Mouse (Mus musculus): ENCODE data around the gene Siglech. TPM values are rescaled to one million over a fixed set of nuclear protein-coding genes. Genes with fewer than 3 reads are reported as not detected.
A peak's percentile ranks its signal among the peaks of the same experiment; 100 is the strongest.
"Not testable (repeated sequence)": the region's sequence is repeated elsewhere in the genome, so short reads cannot be mapped to it uniquely, and the experiment has no call there.

The Siglech gene
- polyA plus RNA-seq, 1 experiment from 2014 or later, result 0.40 TPM

DNA sequence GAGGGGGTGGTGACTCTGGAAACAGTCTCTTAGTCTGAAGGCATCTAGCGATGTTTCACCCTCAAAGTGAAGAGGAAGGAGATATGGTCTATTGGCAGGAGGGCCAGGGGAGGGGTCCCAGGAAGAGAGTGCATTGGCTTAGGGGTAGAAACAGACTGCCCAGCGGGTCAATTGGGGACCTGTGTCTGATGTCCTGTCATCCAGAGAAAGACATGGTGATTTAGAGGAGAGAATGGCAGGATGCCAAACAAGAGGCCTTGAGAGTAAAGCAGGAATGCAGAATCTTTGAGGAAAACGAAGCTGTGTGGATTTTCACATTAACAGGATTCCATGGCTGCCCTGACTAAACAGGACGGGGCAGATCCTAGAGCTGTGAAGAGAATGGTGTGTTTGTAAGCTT is 12.0 kb downstream of the Siglech start:
- 0 out of 2 replicates have a peak, but pooled peaks have one; percentile 31 for ATAC-seq (ENCODE audit: low FRiP score, low TSS enrichment)
- H3K4me2 ChIP-seq (replicated peaks; ENCODE audit: low read depth, low read length), result no peak overlapping the region
- WGBS, result 46% methylated on average over 4 of the region's 4 CpGs
- H3K9ac ChIP-seq (replicated peaks; ENCODE audit: low read length), result no peak overlapping the region
- no peaks in the 10 kb centered on the region for H3K36me3 ChIP-seq (ENCODE audit: insufficient read depth, low read length)
- H3K4me3 ChIP-seq (ENCODE audit: low read length), result no peak overlapping the region
- H3K27me3 ChIP-seq (ENCODE audit: insufficient read depth, low read length), result no peaks in the 10 kb centered on the region
- no peak overlapping the region for H3K27ac ChIP-seq (ENCODE audit: low read length)
- H3K4me1 ChIP-seq (ENCODE audit: insufficient read depth, low read length), result no peaks in the 10 kb centered on the region
- H3K9me3 ChIP-seq (ENCODE audit: low read length), result no peaks in the 10 kb centered on the region

DNA sequence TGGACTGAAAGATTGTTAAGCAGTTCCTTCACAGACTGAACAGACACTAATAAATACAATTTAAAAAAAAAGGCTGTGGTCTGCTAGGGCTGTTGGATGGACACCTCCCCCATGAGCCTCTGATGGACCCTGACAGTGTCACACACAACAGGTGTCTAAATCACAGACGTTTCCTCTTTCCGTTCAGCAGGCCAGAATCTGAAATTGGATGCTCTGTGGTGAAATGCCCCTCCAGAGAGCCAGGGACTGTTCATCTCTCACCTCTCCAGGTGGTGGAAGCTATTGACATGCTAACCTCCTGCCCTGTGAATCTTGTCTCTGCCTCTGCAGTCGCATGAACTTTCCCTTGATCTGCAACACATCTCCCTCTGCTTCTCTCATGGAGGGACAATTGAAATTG is 14.5 kb downstream of the Siglech start:
- no peak overlapping the region for H3K4me2 ChIP-seq (replicated peaks; ENCODE audit: low read depth, low read length)
- H3K27me3 ChIP-seq (ENCODE audit: insufficient read depth, low read length), result no peaks in the 10 kb centered on the region
- ATAC-seq (ENCODE audit: low FRiP score, low TSS enrichment), result no peak
- WGBS, result 33% methylated on average over 3 of the region's 3 CpGs
- no peaks in the 10 kb centered on the region for H3K36me3 ChIP-seq (ENCODE audit: insufficient read depth, low read length)
- no peak overlapping the region for H3K4me3 ChIP-seq (ENCODE audit: low read length)
- H3K27ac ChIP-seq (ENCODE audit: low read length), result no peak overlapping the region
- H3K4me1 ChIP-seq (ENCODE audit: insufficient read depth, low read length), result no peaks in the 10 kb centered on the region
- no peak overlapping the region for H3K9ac ChIP-seq (replicated peaks; ENCODE audit: low read length)
- no peaks in the 10 kb centered on the region for H3K9me3 ChIP-seq (ENCODE audit: low read length)

DNA sequence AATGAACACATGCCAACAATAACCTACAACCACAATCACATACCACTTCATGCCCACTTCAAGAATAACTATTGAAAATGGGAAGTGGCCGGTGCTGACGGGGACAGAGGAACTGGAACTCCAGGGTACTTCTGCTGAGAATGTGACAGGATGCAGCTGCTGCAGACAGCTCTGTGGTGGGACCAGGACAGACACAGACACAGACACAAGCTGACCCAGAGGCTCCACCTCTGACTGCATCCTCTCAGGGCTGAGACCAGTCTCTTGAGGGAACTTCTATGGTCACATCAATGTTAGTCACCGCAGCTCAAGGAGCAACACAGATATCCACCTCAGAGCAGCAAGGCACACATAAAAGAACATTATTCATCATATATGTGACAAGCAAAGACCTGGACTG is 16.6 kb downstream of the Siglech start:
- WGBS, result 36% methylated on average over 3 of the region's 3 CpGs
- H3K27ac ChIP-seq (ENCODE audit: low read length), result no peak overlapping the region
- H3K4me2 ChIP-seq (replicated peaks; ENCODE audit: low read depth, low read length), result no peak overlapping the region
- no peaks in the 10 kb centered on the region for H3K27me3 ChIP-seq (ENCODE audit: insufficient read depth, low read length)
- no peak overlapping the region for H3K4me3 ChIP-seq (ENCODE audit: low read length)
- H3K4me1 ChIP-seq (ENCODE audit: insufficient read depth, low read length), result no peaks in the 10 kb centered on the region
- ATAC-seq (ENCODE audit: low FRiP score, low TSS enrichment), result peak; percentile 73; the same call in 1 of the 2 replicates
- H3K9ac ChIP-seq (replicated peaks; ENCODE audit: low read length), result no peak overlapping the region
- no peaks in the 10 kb centered on the region for H3K36me3 ChIP-seq (ENCODE audit: insufficient read depth, low read length)
- no peaks in the 10 kb centered on the region for H3K9me3 ChIP-seq (ENCODE audit: low read length)

DNA sequence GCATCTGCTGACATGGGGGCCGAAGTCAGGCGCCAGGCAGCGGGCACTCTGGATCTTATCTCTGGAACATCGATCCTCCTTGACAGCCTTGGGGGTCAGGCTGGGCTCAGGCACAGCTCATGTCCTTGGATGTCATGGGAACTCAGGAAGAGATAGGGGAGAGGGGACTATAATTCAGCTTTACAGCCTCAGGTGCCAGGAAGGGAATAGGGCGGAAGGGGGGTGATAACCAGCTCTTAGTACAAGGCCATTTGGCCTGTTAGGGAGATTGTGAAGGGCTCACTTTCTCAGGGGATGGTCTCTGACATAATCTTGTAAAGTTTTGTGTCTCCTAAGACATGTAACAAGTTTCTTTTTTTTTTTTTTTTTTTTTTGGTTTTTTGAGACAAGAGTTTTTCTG is 22.6 kb downstream of the Siglech start:
- H3K36me3 ChIP-seq (ENCODE audit: insufficient read depth, low read length); H3K27ac ChIP-seq (ENCODE audit: low read length); H3K4me1 ChIP-seq (ENCODE audit: insufficient read depth, low read length); H3K27me3 ChIP-seq (ENCODE audit: insufficient read depth, low read length); H3K9me3 ChIP-seq (ENCODE audit: low read length); H3K4me2 ChIP-seq (replicated peaks; ENCODE audit: low read depth, low read length); ATAC-seq (ENCODE audit: low FRiP score, low TSS enrichment); H3K9ac ChIP-seq (replicated peaks; ENCODE audit: low read length); H3K4me3 ChIP-seq (ENCODE audit: low read length): not testable (repeated sequence)
- 18% methylated on average over 5 of the region's 5 CpGs for WGBS

DNA sequence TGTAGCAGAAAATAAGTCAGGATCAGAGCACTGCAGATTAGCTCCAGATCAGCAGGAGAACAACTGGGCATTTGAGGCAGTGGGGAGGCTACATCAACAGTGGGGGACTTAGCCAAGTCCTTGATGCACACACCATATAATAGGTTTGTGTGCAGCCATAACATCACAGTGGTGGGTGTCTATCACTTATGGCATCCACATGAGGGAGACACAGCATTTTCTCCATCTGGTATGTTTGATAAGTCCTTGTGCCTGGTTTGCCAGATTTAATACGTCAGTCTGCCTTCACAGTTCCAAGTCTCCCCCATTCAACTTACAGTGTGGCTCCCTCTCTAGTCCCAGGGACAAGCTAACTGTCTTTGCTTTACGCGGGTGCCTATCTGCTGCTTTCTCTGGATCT is 24.3 kb downstream of the Siglech start:
- no peak overlapping the region for H3K27ac ChIP-seq (ENCODE audit: low read length)
- peaks cover 7% of the 10 kb centered on the region for H3K4me1 ChIP-seq (ENCODE audit: insufficient read depth, low read length)
- ATAC-seq (ENCODE audit: low FRiP score, low TSS enrichment), result no peak
- no peak overlapping the region for H3K4me2 ChIP-seq (replicated peaks; ENCODE audit: low read depth, low read length)
- H3K36me3 ChIP-seq (ENCODE audit: insufficient read depth, low read length), result peaks cover 14% of the 10 kb centered on the region
- no peaks in the 10 kb centered on the region for H3K9me3 ChIP-seq (ENCODE audit: low read length)
- no peaks in the 10 kb centered on the region for H3K27me3 ChIP-seq (ENCODE audit: insufficient read depth, low read length)
- H3K9ac ChIP-seq (replicated peaks; ENCODE audit: low read length), result no peak overlapping the region
- no peak overlapping the region for H3K4me3 ChIP-seq (ENCODE audit: low read length)
- 81% methylated on average over 3 of the region's 3 CpGs for WGBS

DNA sequence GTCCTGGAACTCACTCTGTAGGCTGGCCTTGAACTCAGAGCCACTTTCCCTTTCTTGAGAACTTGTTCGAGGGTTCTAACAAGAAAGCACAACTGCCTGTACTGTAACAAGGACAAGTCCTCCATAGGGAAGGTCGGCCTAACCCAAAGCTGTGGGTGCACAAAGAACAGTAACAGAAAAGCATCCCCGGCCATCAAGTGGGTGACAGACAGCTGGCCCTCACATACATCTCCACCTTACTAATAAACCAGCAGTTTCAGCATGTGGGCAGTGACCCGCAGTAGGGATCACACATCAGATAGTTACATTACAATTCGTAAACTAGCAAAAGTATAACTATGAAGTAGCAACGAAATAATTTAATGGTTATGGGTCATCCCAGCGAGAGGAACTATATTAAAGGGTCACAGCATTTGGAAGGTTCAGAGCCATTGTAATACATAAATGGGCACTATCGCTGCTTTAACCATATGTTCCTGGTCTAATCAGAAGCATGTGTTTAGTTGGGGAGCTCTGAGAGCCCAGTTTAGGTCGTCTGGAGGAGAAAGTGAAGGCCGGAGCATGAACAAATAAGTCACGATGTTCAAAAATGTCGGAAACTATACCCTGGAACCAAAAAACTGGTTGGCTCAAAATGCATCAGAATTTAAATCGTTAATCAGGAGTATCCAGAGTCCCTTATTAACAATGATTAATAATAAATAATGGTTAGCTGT is 25.4 kb downstream of the Siglech start:
- no peaks in the 10 kb centered on the region for H3K9me3 ChIP-seq (ENCODE audit: low read length)
- H3K27me3 ChIP-seq (ENCODE audit: insufficient read depth, low read length), result no peaks in the 10 kb centered on the region
- H3K4me2 ChIP-seq (replicated peaks; ENCODE audit: low read depth, low read length), result peak overlapping the region; percentile 70
- H3K4me1 ChIP-seq (ENCODE audit: insufficient read depth, low read length), result peaks cover 7% of the 10 kb centered on the region
- ATAC-seq (ENCODE audit: low FRiP score, low TSS enrichment), result peak; percentile 20
- peak overlapping the region; percentile 94 for H3K9ac ChIP-seq (replicated peaks; ENCODE audit: low read length)
- 35% methylated on average over 13 of the region's 13 CpGs for WGBS
- peak overlapping the region; percentile 91 for H3K4me3 ChIP-seq (ENCODE audit: low read length)
- 0 out of 2 replicates have a peak overlapping the region, but pooled peaks have one; percentile 43 for H3K27ac ChIP-seq (ENCODE audit: low read length)
- peaks cover 19% of the 10 kb centered on the region for H3K36me3 ChIP-seq (ENCODE audit: insufficient read depth, low read length)

DNA sequence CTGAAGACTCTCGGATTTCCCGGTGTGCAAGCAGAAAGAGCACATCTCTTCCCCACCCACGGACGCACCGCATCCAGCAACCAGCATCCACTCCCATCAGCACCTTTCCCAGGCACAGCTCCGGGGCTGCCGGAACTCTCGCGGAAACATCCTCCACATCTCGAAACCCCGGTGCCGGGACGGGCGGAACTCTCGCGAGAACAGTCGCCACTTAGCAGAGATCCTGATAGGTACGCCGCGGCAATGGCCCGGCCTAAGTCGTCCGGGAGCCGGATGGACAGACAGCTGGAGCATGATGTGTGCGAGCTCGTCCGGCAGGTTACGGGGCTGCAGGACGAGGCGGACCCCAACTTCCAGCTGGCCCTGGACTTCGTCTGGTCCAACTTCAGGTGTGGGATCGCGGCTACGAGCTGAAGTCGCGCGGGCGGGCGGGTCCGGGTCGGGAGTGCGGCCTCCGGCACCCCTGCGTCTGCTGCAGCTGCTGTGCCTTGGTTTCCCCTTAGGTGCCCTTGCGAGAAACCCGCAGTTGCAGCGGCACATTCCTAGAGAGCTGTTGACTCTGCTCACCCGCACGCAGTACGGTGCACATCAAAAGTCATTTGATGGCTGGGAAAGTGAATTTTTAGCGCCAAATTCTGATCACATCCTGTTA is 26.1 kb downstream of the Siglech start, which contains the start of gene Tubgcp5:
Tubgcp5 (plus strand) TSS at position 203 of the 652 bp plus-strand sequence.
- Histone ChIP-seq H3K9ac (replicated peaks; ENCODE audit: low read length) (peak within 1 kb of the TSS; percentile 94), H3K9me3 (ENCODE audit: low read length) (no peaks in the 10 kb centered on the region), H3K4me3 (ENCODE audit: low read length) (peak within 1 kb of the TSS; percentile 91), H3K27me3 (ENCODE audit: insufficient read depth, low read length) (no peaks in the 10 kb centered on the region), H3K4me2 (replicated peaks; ENCODE audit: low read depth, low read length) (peak within 1 kb of the TSS; percentile 70), H3K4me1 (ENCODE audit: insufficient read depth, low read length) (peaks cover 7% of the 10 kb centered on the region), H3K36me3 (ENCODE audit: insufficient read depth, low read length) (peaks cover 20% of the 10 kb centered on the region), H3K27ac (ENCODE audit: low read length) (peak within 1 kb of the TSS; percentile 57; the same call in 1 of the 2 replicates)
- peak; percentile 99 for ATAC-seq (ENCODE audit: low FRiP score, low TSS enrichment)
- under 1% methylated on average over 51 of the region's 51 CpGs for WGBS

DNA sequence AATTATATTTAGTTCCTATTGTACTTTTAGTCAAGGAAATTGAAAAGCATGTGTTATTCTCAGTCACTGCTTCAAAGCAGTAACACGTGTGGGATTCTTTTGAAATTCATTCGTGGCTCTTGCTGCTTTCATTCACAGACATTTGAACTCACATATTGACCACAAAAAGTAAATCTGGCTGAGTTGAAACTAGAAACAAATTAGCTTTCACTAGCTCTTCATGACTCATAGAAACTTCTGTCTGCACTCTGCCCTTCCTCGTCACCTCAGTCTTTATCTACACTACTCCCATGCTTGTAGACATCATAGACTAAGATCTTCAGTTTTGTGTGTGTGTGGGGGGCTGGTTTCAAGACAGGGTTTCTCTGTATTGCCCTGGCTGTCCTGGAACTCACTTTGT is 32.0 kb downstream of the Siglech start:
- no peaks in the 10 kb centered on the region for H3K9me3 ChIP-seq (ENCODE audit: low read length)
- 88% methylated on average over 3 of the region's 3 CpGs for WGBS
- no peak overlapping the region for H3K27ac ChIP-seq (ENCODE audit: low read length)
- peaks cover 59% of the 10 kb centered on the region for H3K36me3 ChIP-seq (ENCODE audit: insufficient read depth, low read length)
- H3K4me1 ChIP-seq (ENCODE audit: insufficient read depth, low read length), result peaks cover 3% of the 10 kb centered on the region
- no peak for ATAC-seq (ENCODE audit: low FRiP score, low TSS enrichment)
- no peak overlapping the region for H3K9ac ChIP-seq (replicated peaks; ENCODE audit: low read length)
- no peak overlapping the region for H3K4me2 ChIP-seq (replicated peaks; ENCODE audit: low read depth, low read length)
- no peaks in the 10 kb centered on the region for H3K27me3 ChIP-seq (ENCODE audit: insufficient read depth, low read length)
- H3K4me3 ChIP-seq (ENCODE audit: low read length), result no peak overlapping the region

DNA sequence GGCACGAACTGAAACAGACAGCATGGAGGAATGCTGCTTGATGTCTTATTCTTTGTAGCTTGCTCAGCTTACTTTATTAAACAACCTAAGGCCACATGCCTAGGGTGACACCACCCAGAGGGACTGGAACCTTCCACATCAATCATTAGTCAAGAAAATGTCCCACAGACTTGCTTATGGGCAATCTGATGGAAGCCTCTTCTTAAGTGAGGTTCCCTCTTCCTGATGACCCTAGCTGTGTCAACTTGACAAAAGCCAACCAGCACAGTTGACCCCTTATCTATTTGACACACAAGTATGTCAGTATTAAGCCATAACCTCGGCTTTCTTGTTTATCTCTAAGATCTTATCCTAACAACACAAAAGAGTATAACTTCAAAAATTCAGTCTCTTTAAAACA is 42.0 kb downstream of the Siglech start:
- ATAC-seq (ENCODE audit: low FRiP score, low TSS enrichment), result no peak
- no peaks in the 10 kb centered on the region for H3K27me3 ChIP-seq (ENCODE audit: insufficient read depth, low read length)
- H3K36me3 ChIP-seq (ENCODE audit: insufficient read depth, low read length), result peaks cover 56% of the 10 kb centered on the region
- H3K4me2 ChIP-seq (replicated peaks; ENCODE audit: low read depth, low read length), result no peak overlapping the region
- WGBS, result 84% methylated on average over 2 of the region's 2 CpGs
- no peaks in the 10 kb centered on the region for H3K9me3 ChIP-seq (ENCODE audit: low read length)
- no peak overlapping the region for H3K4me3 ChIP-seq (ENCODE audit: low read length)
- H3K4me1 ChIP-seq (ENCODE audit: insufficient read depth, low read length), result no peaks in the 10 kb centered on the region
- H3K9ac ChIP-seq (replicated peaks; ENCODE audit: low read length), result no peak overlapping the region
- H3K27ac ChIP-seq (ENCODE audit: low read length), result no peak overlapping the region

DNA sequence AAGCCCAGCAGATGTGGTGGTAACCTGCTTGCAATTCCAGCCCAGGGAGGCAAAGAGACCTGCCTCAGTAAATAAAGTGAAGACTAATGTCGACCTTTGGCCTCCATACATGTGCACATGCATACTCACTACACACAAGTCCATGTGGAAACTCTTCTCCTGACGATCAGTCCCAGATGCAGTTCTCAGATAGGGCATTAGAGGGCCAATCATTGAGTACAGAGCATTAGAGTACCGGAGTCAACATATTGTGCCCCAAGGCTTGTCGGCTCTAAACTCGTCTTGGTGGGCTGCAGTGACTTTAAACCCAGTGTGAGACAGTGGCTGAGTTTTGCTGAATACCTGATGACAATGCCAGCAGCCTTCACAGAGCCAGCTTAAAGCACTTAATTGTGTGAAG is 56.5 kb downstream of the Siglech start:
- no peak overlapping the region for H3K4me3 ChIP-seq (ENCODE audit: low read length)
- H3K4me1 ChIP-seq (ENCODE audit: insufficient read depth, low read length), result no peaks in the 10 kb centered on the region
- no peak overlapping the region for H3K27ac ChIP-seq (ENCODE audit: low read length)
- no peak overlapping the region for H3K9ac ChIP-seq (replicated peaks; ENCODE audit: low read length)
- H3K36me3 ChIP-seq (ENCODE audit: insufficient read depth, low read length), result peaks cover 70% of the 10 kb centered on the region
- no peaks in the 10 kb centered on the region for H3K9me3 ChIP-seq (ENCODE audit: low read length)
- no peaks in the 10 kb centered on the region for H3K27me3 ChIP-seq (ENCODE audit: insufficient read depth, low read length)
- 87% methylated on average over 5 of the region's 5 CpGs for WGBS
- ATAC-seq (ENCODE audit: low FRiP score, low TSS enrichment), result no peak
- no peak overlapping the region for H3K4me2 ChIP-seq (replicated peaks; ENCODE audit: low read depth, low read length)
